Mouse (Mus musculus) ES-E14 (cell line): ENCODE measurements at regions not wholly inside any gene's neighbourhood (a gene's known extent, or its start where the extent isn't known, plus 50 kb on each side); places are given as distances from the start of the nearest gene placed in this dataset.
A peak's percentile ranks its signal among the peaks of the same experiment; 100 is the strongest.

Source experiments
- DNase-seq: peaks from one replicate; pipeline ENCODE4 v3.0.0-alpha.2; 2013; ENCODE audit warnings: low read depth, low spot score
- H3K27ac ChIP-seq: 2 replicates; pipeline ENCODE4 v1.5.1; 2012; ENCODE audit warnings: low read depth, mild to moderate bottlenecking, low read length, moderate library complexity, mixed read lengths; ENCODE audit not compliant: poor library complexity, insufficient read depth, severe bottlenecking
- H3K36me3 ChIP-seq: 2 replicates; pipeline ENCODE4 v1.6.1; 2012; ENCODE audit warnings: mild to moderate bottlenecking, low read length, moderate library complexity, mixed read lengths; ENCODE audit not compliant: control insufficient read depth, poor library complexity, insufficient read depth, severe bottlenecking
- H3K4me1 ChIP-seq, 2 experiments: fragments of 150-350 bp in 1 of 2; sonication (generic) in 1 of 2; 2 replicates each; pipeline ENCODE4 v1.6.1; 2012; ENCODE audit warnings: low read length in 2 of 2, mild to moderate bottlenecking in 1 of 2, mixed read lengths in 1 of 2; ENCODE audit not compliant: control insufficient read depth in 2 of 2, insufficient read depth in 2 of 2, poor library complexity in 1 of 2
- H3K4me3 ChIP-seq, 2 experiments: fragments of 150-350 bp in 1 of 2; sonication (generic) in 1 of 2; 2 replicates each; pipeline ENCODE4 v1.5.1; 2012; ENCODE audit warnings: low read length in 2 of 2, low read depth in 1 of 2, mild to moderate bottlenecking in 1 of 2, mixed read lengths in 1 of 2; ENCODE audit not compliant: insufficient read depth in 1 of 2, poor library complexity in 1 of 2, severe bottlenecking in 1 of 2
- H3K9ac ChIP-seq: 2 replicates; pipeline ENCODE4 v1.6.1; 2012; ENCODE audit warnings: low read depth, mild to moderate bottlenecking, low read length, mixed read lengths; ENCODE audit not compliant: poor library complexity, insufficient read depth, severe bottlenecking
- H3K9me3 ChIP-seq: fragments of 150-350 bp; sonication (generic); 2 replicates; pipeline ENCODE4 v1.6.1; 2012; ENCODE audit warnings: low read depth, mild to moderate bottlenecking, low read length; ENCODE audit not compliant: control insufficient read depth, insufficient read depth
- CHD2 ChIP-seq: IDR thresholded peaks from 2 replicates; pipeline ENCODE4 v1.6.1; 2014; ENCODE audit warnings: mild to moderate bottlenecking, low read depth, low read length, inconsistent platforms
- HCFC1 ChIP-seq: IDR thresholded peaks from 2 replicates; pipeline ENCODE4 v1.6.1; 2012; ENCODE audit warnings: low read length, inconsistent platforms, borderline replicate concordance; ENCODE audit not compliant: insufficient read depth
- MAFK ChIP-seq: IDR thresholded peaks from 2 replicates; pipeline ENCODE4 v1.6.1; 2014; ENCODE audit warnings: mild to moderate bottlenecking, low read depth, low read length, inconsistent platforms; ENCODE audit not compliant: insufficient read depth
- ZC3H11A ChIP-seq: IDR thresholded peaks from 2 replicates; pipeline ENCODE4 v1.6.1; 2012; ENCODE audit warnings: low read depth, mild to moderate bottlenecking, inconsistent platforms, low read length, borderline replicate concordance
- ZNF384 ChIP-seq: IDR thresholded peaks from 2 replicates; pipeline ENCODE4 v1.6.1; 2012; ENCODE audit warnings: low read depth, low read length, inconsistent platforms
- in situ Hi-C, 2 experiments: fragments of 600-800 bp; cut with MboI; formaldehyde crosslinking; loops; one replicate each; pipeline ENCODE4 v1.15.1; 2025; ENCODE audit warnings: low sequenced_read_pairs in 2 of 2, inconsistent platforms in 1 of 2; ENCODE audit not compliant: unreplicated experiment in 2 of 2

- H3K9ac ChIP-seq = no peak overlapping the region
- peak; percentile 22; the same call in 1 of the 2 replicates for TF ChIP-seq CHD2
- no peak for TF ChIP-seq ZC3H11A
- peak overlapping the region; percentile 45 to 75 for H3K4me3 ChIP-seq
- H3K9me3 ChIP-seq = no peaks in the 10 kb centered on the region
- H3K4me1 ChIP-seq = peaks cover 0 to 8% of the 10 kb centered on the region in 2 experiments; a peak in 1 of 4 replicates
- in situ Hi-C loops = no loop called here
- no peak overlapping the region for H3K27ac ChIP-seq
- H3K36me3 ChIP-seq = no peaks in the 10 kb centered on the region
- no peak for DNase-seq
Measured at GRCm38 (mm10) chr2:33975423-33976127, 87.8 kb upstream of the Mvb12b start.

GRCm38 (mm10) chr2:33974737-33975422 lies 87.1 kb upstream of the Mvb12b start:
- TF ChIP-seq MAFK (no peak), CHD2 (no peak), ZNF384 (no peak), HCFC1 (no peak), ZC3H11A (no peak)
- Histone ChIP-seq H3K9ac (no peak overlapping the region), H3K27ac (no peak overlapping the region), H3K4me1 (peaks cover 0 to 8% of the 10 kb centered on the region in 2 experiments; a peak in 1 of 4 replicates), H3K36me3 (no peaks in the 10 kb centered on the region), H3K9me3 (no peaks in the 10 kb centered on the region), H3K4me3 (no peak overlapping the region)
- DNase-seq = no peak
- in situ Hi-C loops = no loop called here

GRCm38 (mm10) chr2:33974031-33974430 lies 86.3 kb upstream of the Mvb12b start:
- TF ChIP-seq MAFK = no peak
- TF ChIP-seq ZNF384 = no peak
- no peak for TF ChIP-seq CHD2
- TF ChIP-seq HCFC1 = no peak
- TF ChIP-seq ZC3H11A = no peak
- Histone ChIP-seq H3K9ac (no peak overlapping the region), H3K4me1 (peaks cover 0 to 8% of the 10 kb centered on the region in 2 experiments; a peak in 1 of 4 replicates), H3K9me3 (no peaks in the 10 kb centered on the region), H3K36me3 (no peaks in the 10 kb centered on the region), H3K27ac (no peak overlapping the region), H3K4me3 (no peak overlapping the region)
- in situ Hi-C loops = no loop called here
- no peak for DNase-seq

GRCm38 (mm10) chr2:33973213-33973834 lies 85.6 kb upstream of the Mvb12b start:
- no peak overlapping the region for H3K4me3 ChIP-seq
- no peaks in the 10 kb centered on the region for H3K36me3 ChIP-seq
- no peaks in the 10 kb centered on the region for H3K9me3 ChIP-seq
- no peak overlapping the region for H3K27ac ChIP-seq
- TF ChIP-seq HCFC1 = no peak
- TF ChIP-seq ZC3H11A = peak; percentile 62; the same call in 1 of the 2 replicates
- peak; percentile 52 for DNase-seq
- H3K4me1 ChIP-seq = peaks cover 0 to 8% of the 10 kb centered on the region in 2 experiments; a peak in 1 of 4 replicates
- in situ Hi-C loops = no loop called here
- no peak overlapping the region for H3K9ac ChIP-seq
